Mouse (Mus musculus) testis, adult 2 months (tissue): ENCODE results near the gene Trpt1. TPM values are rescaled to one million over a fixed set of nuclear protein-coding genes. Genes with fewer than 3 reads are reported as not detected.
A peak's percentile ranks its signal among the peaks of the same experiment; 100 is the strongest.

Source experiments
- H3K27ac ChIP-seq: fragments of 200-500 bp; 2 replicates; pipeline ENCODE4 v1.5.1; 2012; ENCODE audit warnings: low read depth, low read length; ENCODE audit not compliant: control insufficient read depth, insufficient read depth
- H3K27me3 ChIP-seq: fragments of 200-500 bp; 2 replicates; pipeline ENCODE4 v1.6.1; 2012; ENCODE audit warnings: mild to moderate bottlenecking, low read length, moderate library complexity; ENCODE audit not compliant: control insufficient read depth, insufficient read depth
- H3K36me3 ChIP-seq: fragments of 200-500 bp; 2 replicates; pipeline ENCODE4 v1.6.1; 2012; ENCODE audit warnings: mild to moderate bottlenecking, low read length; ENCODE audit not compliant: control insufficient read depth, insufficient read depth
- H3K4me1 ChIP-seq: fragments of 200-500 bp; 2 replicates; pipeline ENCODE4 v1.6.1; 2012; ENCODE audit warnings: low read length; ENCODE audit not compliant: control insufficient read depth, insufficient read depth
- H3K4me3 ChIP-seq: fragments of 200-500 bp; 2 replicates; pipeline ENCODE4 v1.5.1; 2012; ENCODE audit warnings: low read depth, mild to moderate bottlenecking, low read length, moderate library complexity, mixed read lengths; ENCODE audit not compliant: control insufficient read depth
- CTCF ChIP-seq: fragments of 200-500 bp; IDR thresholded peaks from 2 replicates; pipeline ENCODE4 v1.5.1; 2012; ENCODE audit warnings: low read depth, mild to moderate bottlenecking, inconsistent platforms, low read length, moderate library complexity; ENCODE audit not compliant: control insufficient read depth, insufficient read depth, insufficient replicate concordance
- POLR2A ChIP-seq: fragments of 200-500 bp; IDR thresholded peaks from 2 replicates; pipeline ENCODE4 v1.6.1; 2012; ENCODE audit warnings: low read depth, mild to moderate bottlenecking, inconsistent platforms, low read length, moderate library complexity; ENCODE audit not compliant: control insufficient read depth
- polyA plus RNA-seq: library from polyadenylated mRNA; depleted of rRNA; stranded (reverse); fragments of >200 nt; gene quantifications from 2 replicates; pipeline ENCODE4 v1.2.3, GENCODE M21; 2012

The Trpt1 gene
- polyA plus RNA-seq, 1 experiment: 6.7 TPM

DNA sequence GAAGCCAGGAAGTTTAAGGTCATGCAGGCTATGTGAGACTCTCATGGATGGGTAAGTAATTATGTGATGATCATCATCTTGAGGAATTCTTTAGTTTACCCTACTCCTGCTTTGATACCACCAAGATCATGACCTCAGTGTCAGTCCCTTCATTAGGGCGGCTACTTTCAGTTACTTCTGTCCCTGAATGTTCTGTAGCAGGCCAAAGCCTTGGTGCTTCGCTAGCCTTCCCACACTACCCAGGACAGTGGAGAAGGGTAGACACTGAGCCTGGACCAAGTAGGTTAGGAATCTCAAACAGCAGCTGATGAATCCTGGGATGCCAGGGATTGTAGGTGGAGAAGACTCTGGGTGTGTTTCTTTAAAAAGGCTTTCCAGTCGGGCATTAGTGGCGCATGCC, 14.5 kb upstream of the Trpt1 start:
- TF ChIP-seq CTCF (no peak), POLR2A (no peak)
- Histone ChIP-seq H3K27ac (no peak overlapping the region), H3K4me1 (peaks cover 18% of the 10 kb centered on the region), H3K4me3 (no peak overlapping the region), H3K27me3 (no peaks in the 10 kb centered on the region), H3K36me3 (no peaks in the 10 kb centered on the region; the same call in 1 of the 2 replicates)

DNA sequence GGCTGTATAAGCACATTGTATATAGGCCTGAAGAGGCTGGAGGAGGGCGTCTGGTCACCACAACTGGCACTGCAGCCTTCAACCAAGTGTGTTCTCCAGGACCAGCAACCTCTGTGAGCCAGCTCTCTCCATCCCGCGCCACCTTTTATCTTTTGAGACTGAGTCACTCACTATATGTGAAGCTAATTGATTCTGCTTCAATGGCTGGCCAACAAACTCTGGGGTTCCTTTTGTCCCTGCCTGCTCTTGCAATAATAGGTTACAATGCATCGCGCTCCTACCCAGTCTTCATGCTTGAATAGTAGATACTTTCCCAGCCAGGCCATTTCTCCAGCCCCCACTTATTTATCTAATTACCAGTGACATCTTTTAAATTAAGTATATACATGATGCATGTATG, 12.3 kb upstream of the Trpt1 start:
- Histone ChIP-seq H3K27me3 (no peaks in the 10 kb centered on the region), H3K27ac (no peak overlapping the region), H3K4me3 (no peak overlapping the region), H3K4me1 (peaks cover 26% of the 10 kb centered on the region), H3K36me3 (no peaks in the 10 kb centered on the region; the same call in 1 of the 2 replicates)
- TF ChIP-seq CTCF (no peak), POLR2A (no peak)

DNA sequence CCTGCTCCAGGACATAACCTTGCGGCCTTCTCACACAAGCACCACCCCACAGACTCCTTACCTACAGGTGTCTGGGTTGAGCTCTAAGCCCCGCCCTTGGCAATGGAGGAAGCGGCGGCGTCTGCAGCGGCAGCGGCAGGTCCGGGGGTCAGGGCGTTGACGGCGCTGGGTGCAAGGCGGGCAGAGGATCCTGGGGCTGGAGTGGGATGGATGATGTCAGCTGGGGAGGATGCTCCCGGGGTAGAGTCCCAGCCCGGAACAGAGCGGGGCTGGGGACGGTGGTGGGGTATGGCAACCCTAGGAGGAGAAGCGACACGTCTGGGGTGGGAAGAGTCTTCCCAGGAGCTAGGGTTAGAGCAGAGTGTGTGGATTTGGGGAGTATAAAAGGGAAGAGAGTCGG, 10.6 kb upstream of the Trpt1 start:
- peaks cover 1% of the 10 kb centered on the region; the same call in 1 of the 2 replicates for H3K36me3 ChIP-seq
- no peak overlapping the region for H3K4me3 ChIP-seq
- no peak overlapping the region for H3K27ac ChIP-seq
- H3K27me3 ChIP-seq: no peaks in the 10 kb centered on the region
- TF ChIP-seq CTCF (no peak), POLR2A (no peak)
- peaks cover 15% of the 10 kb centered on the region for H3K4me1 ChIP-seq

DNA sequence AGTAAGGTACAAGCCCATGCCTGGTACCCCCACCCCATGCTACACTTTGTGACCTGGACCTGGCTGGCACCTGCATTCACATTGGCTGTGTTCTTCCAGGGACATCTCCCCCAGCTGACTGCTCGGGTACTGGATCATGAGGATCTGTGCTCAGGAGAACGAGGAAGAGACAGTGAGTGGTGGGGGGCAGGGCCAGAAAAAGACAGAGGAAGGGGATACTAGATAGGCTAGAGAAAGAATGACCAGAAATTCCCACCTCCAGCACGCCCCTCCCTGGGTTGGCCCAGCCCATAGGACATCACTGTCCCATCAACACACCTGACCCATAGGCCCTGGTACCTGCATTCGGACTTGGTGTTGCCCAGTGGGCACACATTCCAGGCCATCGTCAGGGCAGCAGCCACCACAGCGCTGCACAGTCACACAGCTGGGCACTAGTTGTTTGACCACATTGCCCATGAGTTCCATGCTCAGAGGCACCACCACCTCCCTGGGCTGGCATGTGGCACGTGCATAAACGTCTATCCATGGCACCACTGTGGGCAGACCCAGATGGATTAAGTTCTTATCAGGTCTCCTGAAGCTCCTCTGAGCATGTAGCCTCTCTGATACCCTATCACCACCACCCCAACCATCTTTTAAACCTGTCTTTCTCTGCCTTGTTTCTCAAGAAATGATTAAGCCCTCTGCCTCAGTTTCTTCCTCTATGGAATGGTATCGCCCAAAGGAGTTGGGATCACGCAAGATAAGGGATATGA, 9.8 kb upstream of the Trpt1 start:
- TF ChIP-seq CTCF: no peak
- TF ChIP-seq POLR2A: no peak
- H3K27me3 ChIP-seq: no peaks in the 10 kb centered on the region
- no peak overlapping the region for H3K4me3 ChIP-seq
- H3K36me3 ChIP-seq: peaks cover 1% of the 10 kb centered on the region; the same call in 1 of the 2 replicates
- no peak overlapping the region for H3K27ac ChIP-seq
- peaks cover 13% of the 10 kb centered on the region for H3K4me1 ChIP-seq

DNA sequence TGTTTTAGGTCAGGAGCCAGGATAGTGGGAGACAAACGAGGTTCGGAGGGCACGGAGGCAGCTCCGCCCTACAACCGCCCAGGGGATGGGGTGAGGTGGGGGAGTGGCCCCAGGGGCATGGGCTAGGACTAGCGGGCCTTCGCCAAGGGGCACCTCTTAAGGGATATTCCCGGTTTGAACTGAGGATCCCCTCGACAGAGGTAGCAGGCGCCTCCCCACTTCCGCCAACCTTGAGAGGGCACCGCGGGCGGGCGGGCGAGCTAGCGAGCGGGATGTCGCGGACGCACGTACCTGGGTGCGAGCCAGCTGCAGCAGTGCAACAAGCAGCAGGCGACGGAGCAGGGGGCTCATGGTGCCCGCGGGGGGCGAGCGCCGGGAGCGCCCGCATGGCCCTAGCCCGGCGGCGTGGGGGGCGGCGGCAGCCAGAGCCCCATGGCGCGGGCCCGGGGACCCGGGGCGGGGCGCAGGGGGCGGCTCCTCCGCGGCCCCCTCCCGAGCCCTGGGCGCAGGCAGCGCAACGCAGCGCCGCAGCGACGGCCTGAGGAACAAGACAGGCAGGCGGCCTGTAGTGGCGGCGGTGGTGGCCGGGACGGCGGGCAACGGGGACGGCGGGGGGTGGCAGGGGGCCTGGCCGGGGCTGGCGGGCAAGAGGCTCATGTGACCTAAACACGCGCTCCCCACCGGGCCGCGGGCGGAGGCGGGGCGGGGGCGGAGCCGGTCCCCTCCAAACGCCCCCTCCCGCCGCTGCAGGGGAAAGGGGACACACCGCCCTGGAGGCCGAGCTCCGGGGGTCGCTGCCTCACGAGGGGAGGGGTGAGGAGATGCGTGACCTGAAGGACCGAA, 8.6 kb upstream of the Trpt1 start, which contains the start of gene Vegfb:
Vegfb (minus strand) TSS at position 591 of the 843 bp plus-strand sequence.
- Histone ChIP-seq H3K27me3 (no peaks in the 10 kb centered on the region), H3K4me1 (peaks cover 19% of the 10 kb centered on the region), H3K36me3 (peaks cover 1% of the 10 kb centered on the region; the same call in 1 of the 2 replicates), H3K27ac (peak within 1 kb of the TSS; percentile 57; the same call in 1 of the 2 replicates), H3K4me3 (peak within 1 kb of the TSS; percentile 83)
- no peak for TF ChIP-seq POLR2A
- TF ChIP-seq CTCF: no peak

DNA sequence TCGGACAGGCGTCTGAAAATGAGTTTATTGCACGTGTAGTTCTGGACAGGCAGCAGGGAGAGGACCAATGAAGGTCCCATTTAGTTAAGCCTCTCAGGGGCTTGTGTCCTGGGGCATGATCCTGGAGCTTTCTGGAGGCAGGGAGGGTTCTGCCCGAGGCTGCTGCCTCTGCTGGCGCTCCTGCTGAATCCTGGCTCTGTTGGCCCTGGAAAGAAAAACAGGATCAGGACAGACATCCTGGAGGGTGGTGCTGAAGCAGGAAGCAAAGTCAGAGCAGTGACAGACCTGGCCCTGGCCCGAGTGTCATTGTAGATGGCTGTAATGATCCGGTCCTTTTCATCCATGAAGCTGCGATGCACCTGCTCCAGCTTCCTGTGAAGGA, 8.0 kb upstream of the Trpt1 start:
- Histone ChIP-seq H3K4me1 (peaks cover 22% of the 10 kb centered on the region), H3K27ac (peak overlapping the region; percentile 57; the same call in 1 of the 2 replicates), H3K36me3 (peaks cover 1% of the 10 kb centered on the region; the same call in 1 of the 2 replicates), H3K4me3 (peak overlapping the region; percentile 71), H3K27me3 (no peaks in the 10 kb centered on the region)
- no peak for TF ChIP-seq CTCF

DNA sequence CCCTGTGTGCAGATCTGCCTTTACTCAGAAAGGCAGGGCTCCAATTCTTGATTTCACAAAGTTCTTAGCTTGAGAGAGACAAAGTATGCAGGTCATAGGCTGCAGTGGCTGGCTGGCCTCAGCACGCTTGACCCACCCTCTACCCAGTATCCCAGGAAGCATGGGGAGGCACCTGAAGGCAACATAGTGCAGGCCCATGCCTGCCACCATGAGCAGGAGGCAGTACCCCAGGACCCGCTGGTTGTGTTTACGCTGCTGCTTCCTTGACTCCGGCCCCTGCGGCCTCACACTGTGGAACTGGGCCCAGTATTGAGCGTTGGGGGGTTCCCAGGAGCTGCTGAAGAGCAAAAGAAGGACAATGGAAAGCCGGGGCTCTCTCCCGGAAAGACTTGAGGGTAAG, 6.7 kb upstream of the Trpt1 start:
- TF ChIP-seq POLR2A (no peak), CTCF (no peak)
- H3K4me1 ChIP-seq: peaks cover 22% of the 10 kb centered on the region
- no peak overlapping the region for H3K27ac ChIP-seq
- no peaks in the 10 kb centered on the region for H3K27me3 ChIP-seq
- peaks cover 1% of the 10 kb centered on the region; the same call in 1 of the 2 replicates for H3K36me3 ChIP-seq
- H3K4me3 ChIP-seq: no peak overlapping the region
